In genomic region chr9:61662055-61663028, GRCm38 (mm10) we compare ENCODE assay signal across 32 mouse cellular contexts.
DNase-seq lines count a peak whose midpoint lies in the region; ATAC-seq and TF ChIP-seq lines count a peak whose summit lies in the region.
"Had no signal": no experiment of that assay in that cellular context is flagged by ENCODE, and none has a peak within 500 bp of the region (broad histone marks: within the 10 kb centered on the region; RNA-seq: fewer than 3 reads in every experiment).

No protein-coding gene starts in this region.

- WGBS in spleen, adult 2 months: 20% methylated on average over 12 of the region's 12 CpGs

- no peak for ATAC-seq in CD4-positive, CD25-positive, alpha-beta regulatory T cell, adult 4 months
- ATAC-seq: forebrain, embryonic 15.5 days; liver, embryonic 12.5 days; midbrain, embryonic 15.5 days had no signal

- no peak overlapping the region for H3K4me3 ChIP-seq in spleen, adult 2 months (ENCODE audit: extremely low read depth, insufficient read depth, insufficient read length)
- H3K4me3 ChIP-seq: embryonic facial prominence, embryonic 13.5 days; forebrain, embryonic 10.5 days; forebrain, embryonic 15.5 days; heart, embryonic 13.5 days; kidney, embryonic 15.5 days; left cerebral cortex, adult 2 months; limb, embryonic 13.5 days; liver, embryonic 12.5 days; midbrain, embryonic 15.5 days had no signal

- no peaks in the 10 kb centered on the region for H3K27me3 ChIP-seq in spleen, adult 2 months (ENCODE audit: control insufficient read depth, insufficient read depth, low read length)
- H3K27me3 ChIP-seq: embryonic facial prominence, embryonic 13.5 days; forebrain, embryonic 15.5 days; limb, embryonic 13.5 days; midbrain, embryonic 15.5 days had no signal

- no peak for TF ChIP-seq CTCF in spleen, adult 2 months (IDR thresholded peaks at IDR 0.05; ENCODE audit: extremely low read depth, insufficient read depth, insufficient read length, insufficient replicate concordance)

- H3K27ac ChIP-seq in spleen, adult 2 months (ENCODE audit: insufficient read depth, low read length): peak overlapping the region; percentile 71
- H3K27ac ChIP-seq: embryonic facial prominence, embryonic 13.5 days; forebrain, embryonic 10.5 days; forebrain, embryonic 15.5 days; heart, embryonic 13.5 days; hindbrain, embryonic 14.5 days; kidney, embryonic 15.5 days; left cerebral cortex, adult 2 months; limb, embryonic 13.5 days; liver, embryonic 12.5 days; midbrain, embryonic 15.5 days; stomach, postnatal 0 days had no signal

- H3K36me3 ChIP-seq in spleen, adult 2 months (ENCODE audit: control insufficient read depth, insufficient read depth, low read length): no peaks in the 10 kb centered on the region
- H3K36me3 ChIP-seq: embryonic facial prominence, embryonic 13.5 days; forebrain, embryonic 10.5 days; forebrain, embryonic 15.5 days; heart, embryonic 13.5 days; kidney, embryonic 15.5 days; limb, embryonic 13.5 days; liver, embryonic 12.5 days; midbrain, embryonic 15.5 days had no signal

- peaks cover 39% of the 10 kb centered on the region for H3K4me1 ChIP-seq in spleen, adult 2 months (ENCODE audit: control insufficient read depth, insufficient read depth, insufficient read length)
- H3K4me1 ChIP-seq: embryonic facial prominence, embryonic 13.5 days; forebrain, embryonic 15.5 days; kidney, embryonic 15.5 days; limb, embryonic 13.5 days; midbrain, embryonic 15.5 days had no signal

- DNase-seq in CD4-positive, CD25-positive, alpha-beta regulatory T cell, adult 2 months (ENCODE audit: low read depth, low spot score): peak; percentile 33
- peak in 1 of 2 experiments; percentile 35 for DNase-seq in spleen, adult 2 months (ENCODE audit: low read depth in 1 of 2, low spot score in 2 of 2)
- DNase-seq in spleen, adult 18-20 months: no peak
- peak; percentile 27 for DNase-seq in brain, adult 2 months (ENCODE audit: low read depth, low spot score)
- no peak for DNase-seq in right cerebral cortex, postnatal 25 days
- DNase-seq in heart, adult 9 months (ENCODE audit: low spot score in 2 of 2): no peak
- DNase-seq in urinary bladder, adult 18-20 months (ENCODE audit: low spot score in 2 of 2): no peak
- DNase-seq: adrenal gland, postnatal 14 days; cerebellum, adult 18-20 months; cerebellum, postnatal 10 days; gastrocnemius, postnatal 36 days; heart, postnatal 10 days; kidney, adult 18-20 months; kidney, postnatal 25 days; lung, adult 18-20 months; lung, postnatal 14 days; right cerebral cortex, adult 18-20 months; right cerebral cortex, postnatal 4 days; thymus, adult 18-20 months; thymus, postnatal 25 days had no signal

- no peak for TF ChIP-seq POLR2A in spleen, adult 2 months (IDR thresholded peaks at IDR 0.05; ENCODE audit: low read depth, low read length)

Comparison
In these comparisons a context has a peak if more than half of its experiments do, and no peak if none do; other contexts are left out.
1. DNase-seq: peak in CD4-positive, CD25-positive, alpha-beta regulatory T cell, adult 2 months (single experiment) and brain, adult 2 months (single experiment); none in spleen, adult 18-20 months (0 of 2), right cerebral cortex, postnatal 25 days (single experiment), heart, adult 9 months (0 of 2) and urinary bladder, adult 18-20 months (0 of 2).